Mouse (Mus musculus) layer of hippocampus, adult 2 months (tissue): ENCODE measurements at regions not wholly inside any gene's neighbourhood (a gene's known extent, or its start where the extent isn't known, plus 50 kb on each side); places are given as distances from the start of the nearest gene placed in this dataset.

Experiments
- DNase-seq, 2 experiments: peaks; one replicate each; pipeline ENCODE4 v3.0.0; 2022; ENCODE audit warnings: low spot score in 2 of 2
- H3K27ac ChIP-seq: fragments of 200-600 bp; 2 replicates; pipeline ENCODE4 v1.8.1; 2022
- H3K4me3 ChIP-seq: fragments of 200-600 bp; 2 replicates; pipeline ENCODE4 v1.8.1; 2022; ENCODE audit warnings: mild to moderate bottlenecking
- CTCF ChIP-seq: fragments of 200-600 bp; conservative IDR thresholded peaks from 2 replicates; pipeline ENCODE4 v1.8.1; 2022; ENCODE audit warnings: antibody characterized with exemption, mild to moderate bottlenecking, moderate library complexity

DNA sequence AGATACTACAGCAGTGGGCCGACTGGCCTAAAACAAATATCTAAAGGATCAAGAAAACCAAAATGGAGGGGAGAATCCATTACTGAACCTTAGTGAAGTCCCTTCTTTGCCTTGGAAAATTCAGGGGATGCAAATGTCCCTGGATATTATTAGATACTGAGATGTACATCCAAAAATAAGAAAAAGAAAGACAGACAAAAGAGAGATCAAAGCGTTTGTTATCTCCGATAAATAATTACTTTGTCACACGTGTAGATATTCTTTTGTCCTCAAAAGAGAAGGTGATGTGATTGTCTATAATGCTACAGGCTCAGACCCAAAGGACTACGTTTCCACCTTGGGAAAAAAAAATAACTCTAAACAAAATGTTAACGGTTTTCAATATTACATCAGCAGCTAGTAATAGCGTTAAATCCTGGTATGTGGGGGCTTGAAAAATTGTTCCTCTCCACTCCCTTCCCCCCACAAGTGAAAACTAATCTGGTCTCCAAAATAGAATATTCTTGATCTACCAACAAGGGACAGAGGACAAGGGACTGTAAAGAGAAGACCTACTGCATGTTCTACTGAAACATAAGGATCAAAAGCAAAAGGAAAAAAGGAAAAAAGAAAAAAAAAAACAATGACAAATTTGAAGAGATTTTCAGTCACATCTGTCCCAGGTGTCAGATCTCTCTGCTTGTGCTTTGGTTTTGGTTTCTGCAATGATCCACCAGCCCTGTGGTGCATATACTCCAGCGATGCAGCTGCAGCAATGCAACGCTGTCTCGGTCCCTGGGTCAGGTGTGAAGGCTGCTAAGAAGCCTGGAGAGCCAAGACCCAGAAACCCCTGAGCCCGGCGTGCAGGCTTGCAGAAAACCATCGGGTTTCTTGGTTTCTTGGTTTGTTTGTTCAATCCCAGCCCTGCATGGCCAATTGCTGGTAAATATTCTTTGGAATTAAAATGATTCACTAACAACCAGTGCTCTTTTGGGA, 256.6 kb upstream of the Nfe2l3 start:
- no peak for TF ChIP-seq CTCF
- no peak for DNase-seq

GRCm38 (mm10) chr6:51176791-51177433, 255.6 kb upstream of the Nfe2l3 start:
- no peak for DNase-seq

More for the DNA sequence above, 256.6 kb upstream of the Nfe2l3 start:
- Histone ChIP-seq H3K27ac (no peak overlapping the region), H3K4me3 (no peak overlapping the region)

DNA sequence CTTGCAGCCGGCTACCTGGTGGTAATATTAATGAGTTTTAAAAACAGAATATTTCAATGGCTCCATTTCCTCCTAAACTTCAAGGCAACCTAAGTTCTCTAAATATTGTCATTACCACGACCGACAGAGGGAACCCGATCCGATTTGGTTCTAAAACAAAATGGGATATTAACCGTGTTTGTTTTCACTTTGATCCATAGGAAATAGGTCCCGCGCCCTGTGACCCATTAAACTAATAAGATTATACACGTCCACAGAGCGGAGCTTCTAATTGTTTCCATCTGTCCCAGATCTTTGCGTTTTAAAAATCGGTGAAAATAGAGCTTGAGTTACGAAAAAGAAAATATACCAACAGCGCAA, 254.8 kb upstream of the Nfe2l3 start:
- H3K27ac ChIP-seq = no peak overlapping the region
- no peak for TF ChIP-seq CTCF
- no peak for DNase-seq
- no peak overlapping the region for H3K4me3 ChIP-seq

More at GRCm38 (mm10) chr6:51176791-51177433, 255.6 kb upstream of the Nfe2l3 start:
- no peak overlapping the region for H3K27ac ChIP-seq
- TF ChIP-seq CTCF = no peak
- no peak overlapping the region for H3K4me3 ChIP-seq

DNA sequence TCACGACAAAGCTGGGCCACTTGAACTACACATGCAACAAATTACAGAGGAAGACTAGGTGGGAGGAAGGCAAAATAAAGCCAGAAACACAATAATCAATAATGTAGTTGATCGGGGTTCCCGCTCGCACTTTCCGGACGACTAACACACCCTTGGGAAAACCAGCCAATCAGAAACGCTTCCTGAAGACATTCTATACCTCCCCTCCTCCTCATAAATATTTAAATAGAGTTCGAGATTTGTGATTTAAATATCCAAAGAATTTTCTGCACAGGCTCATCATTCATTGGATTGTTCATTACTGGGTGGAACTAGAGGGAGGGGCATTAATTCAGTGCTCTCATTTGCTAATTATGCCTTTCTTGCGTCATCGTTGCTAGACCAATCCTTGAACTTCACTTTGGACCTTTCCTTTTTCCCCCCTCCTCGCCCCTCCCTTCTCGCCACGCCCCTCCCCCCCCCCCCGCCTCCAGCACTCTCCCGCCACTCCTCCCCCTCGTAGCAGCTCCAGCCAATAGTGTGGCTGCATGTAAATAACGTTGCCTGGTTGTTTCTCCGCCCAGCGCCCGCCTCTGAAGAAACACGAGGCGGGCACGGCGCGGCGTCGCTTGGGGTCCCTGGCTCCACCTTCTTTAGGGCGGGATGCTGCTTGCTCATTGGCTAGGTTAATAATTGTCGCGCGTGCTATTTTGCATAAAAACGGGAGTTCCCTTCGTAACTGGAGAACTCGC, 254.2 kb upstream of the Nfe2l3 start:
- no peak for DNase-seq
- H3K4me3 ChIP-seq = no peak overlapping the region
- no peak for TF ChIP-seq CTCF
- no peak overlapping the region for H3K27ac ChIP-seq

- no peak overlapping the region for H3K4me3 ChIP-seq
- no peak for TF ChIP-seq CTCF
- no peak overlapping the region for H3K27ac ChIP-seq
- DNase-seq = no peak
Measured at GRCm38 (mm10) chr6:51178799-51179398, 253.6 kb upstream of the Nfe2l3 start.

DNA sequence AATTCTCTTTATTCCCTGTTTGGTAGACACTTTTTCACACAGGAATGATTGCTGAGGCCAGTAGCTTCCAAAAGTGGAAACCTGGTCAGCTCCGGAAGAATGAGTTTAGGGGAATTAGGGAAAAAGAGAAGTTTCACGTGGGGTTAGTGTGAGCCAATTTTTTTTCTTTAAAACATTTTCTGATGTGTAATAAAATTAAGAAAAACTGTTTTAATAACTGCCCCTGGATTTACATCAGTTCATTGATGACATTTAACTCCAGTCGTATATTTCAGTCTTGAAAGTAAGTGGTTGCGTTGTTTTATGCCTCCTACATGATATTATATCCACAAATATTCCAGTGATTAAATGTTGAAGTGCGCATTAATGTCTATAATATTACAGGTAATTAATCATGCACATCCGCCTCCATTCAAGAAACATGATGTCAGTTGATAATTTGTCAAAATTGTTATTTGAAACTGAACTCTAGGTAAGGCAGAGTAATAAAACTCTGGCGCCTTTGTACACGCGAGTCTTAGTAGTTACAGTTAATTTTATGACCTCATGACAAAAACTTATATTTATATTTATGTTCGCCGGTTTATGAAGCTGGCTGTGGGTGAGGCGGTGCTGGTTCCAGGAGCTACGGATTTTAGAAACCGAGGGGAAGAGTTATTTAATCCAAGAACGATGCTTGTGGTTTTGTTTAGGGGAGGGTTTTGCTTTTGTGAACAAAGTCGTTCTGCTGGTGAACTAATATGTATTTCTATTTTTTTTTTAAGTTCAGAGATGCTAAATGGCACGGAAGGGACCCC, 252.5 kb upstream of the Nfe2l3 start:
- H3K27ac ChIP-seq = no peak overlapping the region
- DNase-seq = no peak
- no peak for TF ChIP-seq CTCF
- H3K4me3 ChIP-seq = no peak overlapping the region

DNA sequence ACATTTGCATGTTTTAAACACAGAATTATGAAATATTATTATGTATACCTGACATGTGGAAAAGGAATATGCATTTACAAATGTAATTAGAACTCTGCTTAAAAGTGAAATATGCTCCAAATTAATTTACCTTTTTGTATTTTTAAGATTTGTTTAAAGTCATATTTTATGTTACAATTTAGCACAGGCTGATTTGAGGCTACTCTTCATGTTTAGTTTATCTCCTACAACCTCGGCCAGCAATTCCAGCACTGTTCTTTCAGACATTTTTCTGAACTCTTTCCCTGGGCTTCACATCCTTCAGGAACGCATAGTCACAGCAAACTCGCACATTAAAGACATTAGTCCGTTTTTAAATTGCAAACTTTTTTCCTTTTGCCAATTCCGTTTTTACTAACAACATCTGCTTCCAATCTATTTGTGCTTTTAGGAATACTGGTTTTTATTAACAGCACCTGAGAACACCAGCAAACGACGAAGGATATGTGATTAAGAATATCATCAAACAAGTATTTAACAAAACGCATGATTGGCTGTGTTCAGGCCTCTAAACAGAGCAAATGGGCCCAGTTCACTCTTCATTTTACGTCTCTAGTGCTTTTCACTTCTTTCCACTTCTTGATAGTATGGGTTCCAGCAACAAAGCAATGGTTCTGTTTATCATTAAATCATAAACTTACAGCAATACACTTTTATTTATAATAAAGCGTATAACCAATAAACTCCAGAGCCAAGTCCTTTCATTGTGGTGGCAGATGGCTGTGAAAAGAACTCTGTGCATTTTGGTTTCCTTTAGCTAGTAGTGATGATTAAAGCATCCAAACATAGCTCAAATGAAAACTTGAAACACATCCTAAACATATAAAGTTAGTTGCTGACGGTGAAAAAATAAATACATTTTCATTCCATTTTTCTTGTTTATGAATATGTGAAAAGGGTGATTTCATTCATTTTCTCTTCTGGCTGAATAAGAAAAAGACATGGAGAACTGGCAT, 251.3 kb upstream of the Nfe2l3 start:
- no peak for DNase-seq
- no peak overlapping the region for H3K27ac ChIP-seq
- no peak overlapping the region for H3K4me3 ChIP-seq
- no peak for TF ChIP-seq CTCF

GRCm38 (mm10) chr6:51181905-51182304, 250.6 kb upstream of the Nfe2l3 start:
- no peak for TF ChIP-seq CTCF
- DNase-seq = no peak
- no peak overlapping the region for H3K4me3 ChIP-seq
- H3K27ac ChIP-seq = no peak overlapping the region

- DNase-seq = no peak
- Histone ChIP-seq H3K4me3 (no peak overlapping the region), H3K27ac (no peak overlapping the region)
- no peak for TF ChIP-seq CTCF
Measured at GRCm38 (mm10) chr6:51182771-51183284, 249.6 kb upstream of the Nfe2l3 start.

GRCm38 (mm10) chr6:51183576-51184420, 248.7 kb upstream of the Nfe2l3 start:
- H3K27ac ChIP-seq = no peak overlapping the region
- no peak overlapping the region for H3K4me3 ChIP-seq
- no peak for TF ChIP-seq CTCF
- no peak for DNase-seq
